Mouse (Mus musculus) ES-E14 (cell line): Measurements from ENCODE around the gene Slc37a1.

Experiments used
- HCFC1 ChIP-seq: IDR thresholded peaks from 2 replicates; pipeline ENCODE4 v1.6.1; 2012; ENCODE audit warnings: low read length, inconsistent platforms, borderline replicate concordance; ENCODE audit not compliant: insufficient read depth
- MAFK ChIP-seq: IDR thresholded peaks from 2 replicates; pipeline ENCODE4 v1.6.1; 2014; ENCODE audit warnings: mild to moderate bottlenecking, low read depth, low read length, inconsistent platforms; ENCODE audit not compliant: insufficient read depth
- ZC3H11A ChIP-seq: IDR thresholded peaks from 2 replicates; pipeline ENCODE4 v1.6.1; 2012; ENCODE audit warnings: low read depth, mild to moderate bottlenecking, inconsistent platforms, low read length, borderline replicate concordance
- ZNF384 ChIP-seq: IDR thresholded peaks from 2 replicates; pipeline ENCODE4 v1.6.1; 2012; ENCODE audit warnings: low read depth, low read length, inconsistent platforms

- TF ChIP-seq ZC3H11A (no peak), ZNF384 (no peak), HCFC1 (no peak), MAFK (no peak)
Observed at GRCm38 (mm10) chr17:31349388-31349787, 62.8 kb downstream of the Slc37a1 start.
